Mouse (Mus musculus) common myeloid progenitor, adult 5-6 weeks (primary cell): Measurements from ENCODE around the gene Dhx38. TPM values are rescaled to one million over a fixed set of nuclear protein-coding genes. Genes with fewer than 3 reads are reported as not detected.
A peak's percentile ranks its signal among the peaks of the same experiment; 100 is the strongest.

Experiments used
- ATAC-seq: replicated peaks from 2 replicates; pipeline ENCODE4 v1.8.0; 2016; ENCODE audit warnings: low read depth, mild to moderate bottlenecking, moderate TSS enrichment, inconsistent platforms; ENCODE audit not compliant: poor library complexity, severe bottlenecking
- total RNA-seq: library from RNA; stranded (forward); fragments of 200-1000, 187-1606 nt; gene quantifications from 2 replicates; pipeline ENCODE4 v1.2.3, GENCODE M21; 2017

Dhx38 gene
- 43.7 and 52.7 TPM in 2 replicates for total RNA-seq

DNA sequence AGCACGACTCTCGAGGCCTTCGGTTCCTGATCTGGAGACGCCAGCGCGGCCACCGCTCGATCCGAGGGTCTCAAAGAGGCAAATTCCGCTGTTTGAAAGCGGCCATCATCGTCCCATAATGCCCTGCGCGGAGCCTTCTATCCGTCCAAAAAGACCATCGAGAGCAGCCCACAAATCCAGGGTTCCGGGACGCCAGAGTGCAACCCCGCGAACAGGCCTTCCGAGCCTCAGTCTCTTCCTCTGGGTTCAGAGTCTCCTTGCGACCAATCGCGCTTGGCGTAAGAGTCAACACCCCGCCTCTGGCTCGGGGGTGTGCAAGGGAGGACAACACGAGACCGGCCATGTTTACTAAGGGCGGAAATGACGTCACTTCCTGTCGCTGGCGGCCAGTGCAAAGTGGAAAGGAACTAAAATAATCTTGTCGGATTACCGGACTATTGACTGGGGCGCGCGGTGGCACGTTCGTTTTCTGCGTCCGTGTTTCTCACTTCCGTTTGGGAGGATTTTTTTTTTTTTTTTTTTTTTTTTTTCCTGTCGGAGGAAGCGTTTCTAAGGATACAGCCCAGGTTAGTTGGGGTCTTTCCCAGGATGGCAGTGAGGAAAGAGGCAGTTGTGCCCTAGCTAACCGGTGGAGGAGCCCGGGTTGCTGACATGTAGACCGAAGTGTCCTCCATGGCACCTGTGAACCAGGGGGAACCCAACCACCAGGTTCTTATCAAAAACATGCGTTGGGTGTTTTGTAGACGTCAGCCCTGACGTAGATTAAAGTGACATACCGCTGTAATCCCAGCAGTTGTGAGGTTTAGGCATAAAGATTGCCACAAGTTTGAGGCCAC is at the start of gene Dhx38, which contains the start of gene Txnl4b:
Dhx38 (minus strand) TSS at position 364 of the 836 bp plus-strand sequence.
Txnl4b (plus strand) TSS at position 395 of the 836 bp plus-strand sequence.
- ATAC-seq, result peak; percentile 94

DNA sequence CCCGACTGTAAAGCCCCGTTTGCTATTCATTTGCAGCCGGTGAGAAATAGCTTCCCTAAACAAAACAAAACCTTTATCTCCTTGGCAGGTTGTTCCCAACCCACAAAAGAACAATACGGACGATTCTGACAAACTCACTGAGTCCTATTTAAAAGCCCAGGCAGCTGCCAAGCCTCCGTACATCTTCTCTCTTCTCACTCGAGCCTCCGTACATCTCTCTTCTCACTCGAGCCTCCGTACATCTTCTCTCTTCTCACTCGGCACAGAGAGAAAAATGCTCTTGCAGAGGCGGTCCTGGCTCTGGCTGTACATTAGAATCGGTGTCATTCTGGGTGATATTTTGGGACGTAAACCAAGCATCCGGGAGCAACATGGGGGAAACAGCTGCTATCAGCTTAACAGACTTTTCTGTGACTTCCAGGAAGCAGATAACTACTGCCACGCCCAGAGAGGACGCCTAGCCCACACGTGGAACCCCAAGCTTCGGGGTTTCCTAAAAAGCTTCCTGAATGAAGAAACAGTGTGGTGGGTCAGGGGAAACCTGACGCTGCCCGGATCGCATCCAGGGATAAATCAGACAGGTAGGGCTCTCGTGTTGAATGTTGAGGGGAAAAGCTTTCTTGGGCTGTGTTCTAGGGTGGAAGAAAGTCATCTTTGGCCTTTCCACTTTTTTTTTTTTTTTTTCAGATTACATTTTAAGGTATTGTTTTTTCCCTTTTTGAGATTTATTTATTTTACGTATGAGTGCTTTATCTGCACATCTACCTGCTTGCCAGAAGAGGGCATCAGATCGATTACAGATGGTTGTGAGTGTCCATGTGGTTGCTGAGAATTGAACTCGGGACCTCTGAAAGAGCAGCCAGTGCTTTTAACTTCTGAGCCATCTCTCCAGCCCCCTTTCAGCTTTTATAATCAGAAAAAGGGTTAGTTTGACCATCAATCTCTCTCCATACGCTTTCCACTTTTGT is 48.9 kb upstream of the Dhx38 start, which contains the start of gene Pkd1l3:
Pkd1l3 (plus strand) TSS at position 275 of the 968 bp plus-strand sequence.
- ATAC-seq, result peak; percentile 94

DNA sequence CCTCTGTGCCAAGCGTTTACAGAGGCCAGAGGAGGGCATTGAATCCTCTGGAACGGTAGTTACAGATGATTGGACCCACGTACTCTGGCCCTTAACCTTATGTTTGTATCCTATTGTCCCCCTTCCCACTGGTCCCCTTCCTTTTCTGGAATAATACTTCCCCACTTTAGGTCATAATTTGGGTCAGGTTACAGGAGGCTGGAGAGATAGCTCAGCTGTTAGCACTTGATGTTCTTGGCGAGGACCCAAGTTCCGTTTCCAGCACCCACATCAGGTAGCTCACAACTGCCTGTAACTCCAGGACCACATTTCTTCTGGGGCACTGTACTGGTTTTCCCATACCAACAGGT is 43.5 kb upstream of the Dhx38 start:
- no peak for ATAC-seq

DNA sequence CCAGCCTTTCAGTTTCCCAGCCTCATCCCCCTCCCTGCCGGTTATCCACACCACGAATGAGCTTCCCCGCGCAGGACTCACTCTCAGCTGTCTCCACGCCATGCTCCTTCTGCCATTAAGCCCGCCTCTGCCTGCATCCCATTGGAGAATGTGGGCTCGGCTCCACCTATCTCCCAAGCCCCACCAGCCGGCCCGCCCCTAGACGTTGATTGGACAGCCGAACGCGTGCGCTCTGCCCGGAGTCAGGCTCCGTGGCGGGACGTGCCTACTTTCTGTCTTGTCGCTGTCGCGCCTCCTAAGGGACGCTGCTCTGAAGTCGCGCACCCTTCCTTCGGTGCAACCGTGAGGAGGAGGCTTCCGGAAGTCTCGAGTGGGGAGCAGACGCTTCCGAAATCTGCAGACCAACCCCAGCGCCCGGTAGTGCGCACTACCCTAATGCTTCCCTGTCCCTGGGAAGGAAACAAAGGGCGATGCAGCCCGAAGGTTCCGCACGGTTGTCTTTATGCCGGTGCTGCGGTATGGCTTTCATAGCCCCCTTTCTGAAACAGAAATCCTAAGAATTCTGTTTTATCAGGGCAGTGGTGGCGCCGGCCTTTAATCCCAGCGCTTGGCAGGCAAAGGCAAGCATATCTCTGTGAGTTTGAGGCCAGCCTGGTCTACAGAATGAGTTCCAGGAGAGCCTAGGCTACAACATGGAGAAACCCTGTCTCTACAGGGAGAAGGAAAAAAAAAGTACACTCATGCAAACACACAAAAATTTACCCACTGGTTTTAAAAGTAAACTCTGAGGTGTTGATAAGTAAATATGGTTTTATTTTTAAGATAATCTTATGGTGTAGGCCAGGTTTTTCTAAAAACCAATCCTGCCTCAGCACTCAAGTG is 42.9 kb upstream of the Dhx38 start, which contains the start of gene Dhodh:
Dhodh (minus strand) TSS at position 403 of the 882 bp plus-strand sequence.
- peak; percentile 96 for ATAC-seq

DNA sequence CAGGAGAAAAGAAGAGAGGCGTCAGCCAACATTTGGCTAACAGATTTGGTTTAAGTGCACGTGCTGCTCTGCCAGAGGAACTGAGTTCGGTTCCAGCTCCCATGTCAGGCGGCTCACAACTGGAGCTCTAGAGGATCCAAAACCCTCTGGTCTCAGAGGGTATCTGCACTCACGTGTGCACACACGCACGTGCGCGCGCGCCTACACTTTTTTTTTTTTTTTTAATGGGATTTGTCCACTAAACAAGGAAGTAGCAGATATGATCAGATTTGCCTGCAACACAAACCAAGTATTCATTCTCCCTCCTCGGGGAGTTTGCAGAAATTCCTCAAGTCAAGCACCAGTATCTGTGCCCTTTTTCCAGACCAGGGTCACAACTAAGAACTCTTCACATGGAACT is 42.0 kb upstream of the Dhx38 start:
- peak; percentile 9; the same call in 1 of the 2 replicates for ATAC-seq

DNA sequence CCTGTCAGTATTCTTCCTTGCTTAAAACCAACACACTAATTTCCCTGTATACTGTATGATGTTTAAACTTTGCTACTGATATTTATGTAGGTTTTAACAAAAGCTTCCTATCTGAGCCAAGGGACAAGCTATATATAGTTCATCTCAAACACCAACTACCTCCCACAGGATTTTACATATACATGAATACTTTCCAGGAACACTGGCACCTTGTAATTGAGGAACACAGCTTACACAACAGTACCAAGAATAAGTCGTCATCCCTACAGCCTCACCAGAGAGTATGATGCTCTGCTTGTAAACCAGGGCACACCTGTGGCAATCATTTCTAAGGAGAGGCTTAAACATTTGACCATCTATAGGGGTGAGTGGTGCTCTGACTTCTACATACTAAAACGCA is 41.1 kb upstream of the Dhx38 start:
- ATAC-seq, result no peak

DNA sequence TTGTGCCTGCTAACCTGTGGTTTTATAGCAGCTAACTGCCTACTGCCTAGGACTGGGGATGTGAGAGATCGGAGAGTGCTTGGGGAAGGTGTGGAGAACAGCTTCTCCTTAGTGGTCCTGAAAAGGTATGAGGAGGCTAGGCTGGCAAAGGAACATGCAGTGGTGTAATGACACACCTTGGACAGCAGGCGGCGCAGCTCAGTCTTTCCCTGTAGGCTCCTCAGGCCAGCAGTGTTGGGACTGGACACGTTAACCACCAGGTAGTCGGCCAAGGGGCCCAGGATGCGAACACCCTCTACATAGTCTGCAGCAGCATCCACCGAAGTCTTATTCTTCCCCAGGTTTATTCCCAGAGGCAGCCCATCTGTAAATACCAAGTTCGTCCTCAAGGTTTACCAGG is 30.2 kb upstream of the Dhx38 start:
- peak; percentile 84 for ATAC-seq

DNA sequence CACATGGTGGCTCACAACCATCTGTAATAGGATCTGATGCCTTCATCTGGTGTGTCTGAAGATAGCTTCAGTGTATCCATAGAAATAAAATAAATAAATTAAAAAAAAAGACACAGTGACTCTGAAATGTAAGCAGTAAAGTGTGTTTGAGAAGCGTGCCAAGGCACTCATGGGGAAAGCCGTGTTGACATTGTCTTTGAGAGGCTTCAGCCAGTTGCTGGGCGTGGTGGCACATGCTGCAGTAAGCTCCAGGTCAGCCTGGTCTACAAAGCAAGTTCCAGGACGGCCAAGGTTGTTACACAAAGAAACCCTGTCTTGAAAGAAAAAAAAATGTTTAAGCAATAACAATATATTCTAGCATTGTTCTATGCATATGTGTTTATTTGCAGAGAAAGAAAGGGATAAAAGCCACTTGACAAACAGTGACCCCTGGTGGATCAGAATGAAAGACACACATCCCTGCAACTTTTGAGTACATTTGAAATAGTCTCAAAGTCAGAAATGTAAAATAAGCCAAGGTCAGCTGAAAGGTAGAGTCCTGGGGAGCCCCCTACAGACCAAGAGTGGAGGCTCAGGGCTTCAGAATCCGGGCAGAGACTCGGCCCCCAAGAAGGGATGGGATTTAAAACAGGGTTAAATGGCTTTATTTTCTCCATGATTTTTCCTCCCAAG is 27.6 kb upstream of the Dhx38 start:
- ATAC-seq, result peak; percentile 87

DNA sequence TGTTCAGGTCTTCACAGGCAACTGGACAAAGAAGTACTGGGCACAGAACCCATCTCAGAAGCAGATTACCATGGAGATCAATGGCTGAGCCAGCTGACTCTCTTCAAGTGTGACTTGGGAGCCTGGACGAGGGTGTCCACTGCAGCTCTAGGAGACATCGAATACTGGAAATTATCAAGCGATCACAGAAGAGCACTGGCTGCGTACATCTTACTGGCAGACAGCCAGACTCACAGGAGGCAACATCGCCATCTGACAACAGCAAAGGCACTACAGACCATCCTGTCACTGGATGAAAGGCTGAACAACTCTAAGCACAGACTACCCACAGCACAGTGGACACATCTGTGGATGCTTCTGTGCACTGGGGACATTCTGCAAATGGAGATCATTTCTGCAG is 26.5 kb upstream of the Dhx38 start:
- ATAC-seq, result no peak

DNA sequence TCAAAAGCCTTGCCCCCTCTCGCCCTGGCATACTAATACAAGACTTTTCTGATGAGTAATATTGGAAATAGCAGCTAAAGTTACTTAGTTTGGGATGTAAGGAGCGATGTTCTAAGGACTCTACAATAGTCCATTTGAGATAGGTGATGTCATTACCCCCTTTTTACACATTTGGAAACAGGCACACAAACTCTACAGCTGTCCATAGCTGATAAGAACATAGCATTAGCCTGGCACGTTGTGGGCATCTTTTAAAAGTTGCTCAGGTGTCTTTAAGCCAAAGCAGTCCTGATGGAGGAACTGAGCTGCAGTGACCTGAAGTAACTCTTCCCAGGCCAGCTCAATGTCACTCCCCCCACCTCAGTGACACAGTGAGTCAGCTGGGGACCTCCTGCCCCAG is 25.7 kb upstream of the Dhx38 start:
- ATAC-seq, result no peak

DNA sequence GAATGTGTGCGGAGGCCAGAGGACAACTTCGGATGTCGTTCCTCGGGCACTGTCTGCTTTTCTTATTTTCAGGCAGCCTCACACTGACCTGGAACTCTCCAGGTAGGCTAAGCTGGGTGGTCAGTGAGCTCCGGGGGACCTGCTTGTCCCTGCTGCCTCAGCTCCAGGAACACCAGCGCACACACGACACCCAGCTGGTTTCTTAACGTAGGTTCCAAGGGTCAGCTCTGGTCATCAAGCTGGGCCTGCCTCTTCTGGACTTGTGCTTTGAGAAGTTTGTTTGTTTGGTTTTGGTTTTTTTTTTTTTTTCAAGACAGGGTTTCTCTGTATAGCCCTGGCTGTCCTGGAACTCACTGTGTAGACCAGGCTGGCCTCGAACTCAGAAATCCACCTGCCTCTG is 25.2 kb upstream of the Dhx38 start:
- ATAC-seq, result no peak

DNA sequence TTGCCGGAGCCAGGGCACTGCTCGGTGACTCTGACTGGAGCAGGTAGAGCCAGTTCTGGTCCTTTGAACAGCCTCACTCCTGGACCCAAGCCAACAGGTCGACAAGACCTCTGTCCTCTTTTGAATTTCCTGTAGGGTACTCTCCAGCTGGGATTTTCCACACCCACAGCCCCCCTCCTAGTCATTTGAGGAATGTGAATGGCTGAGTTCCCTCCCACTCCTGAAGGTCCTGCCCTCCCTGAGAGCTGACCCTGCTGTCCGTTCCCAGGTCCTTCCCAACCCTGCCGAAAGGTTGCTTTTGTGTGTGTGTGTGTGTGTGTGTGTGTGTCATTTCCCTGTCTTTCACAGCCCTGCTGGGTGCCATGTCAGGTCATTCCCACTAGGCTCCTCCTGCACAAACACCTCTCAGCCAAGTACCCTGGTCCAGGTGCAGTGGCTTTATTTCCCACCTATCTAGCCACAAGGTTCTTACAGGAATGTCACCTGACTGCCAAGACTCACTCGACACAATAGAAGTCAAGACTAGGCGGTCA is 21.4 kb upstream of the Dhx38 start:
- no peak for ATAC-seq

DNA sequence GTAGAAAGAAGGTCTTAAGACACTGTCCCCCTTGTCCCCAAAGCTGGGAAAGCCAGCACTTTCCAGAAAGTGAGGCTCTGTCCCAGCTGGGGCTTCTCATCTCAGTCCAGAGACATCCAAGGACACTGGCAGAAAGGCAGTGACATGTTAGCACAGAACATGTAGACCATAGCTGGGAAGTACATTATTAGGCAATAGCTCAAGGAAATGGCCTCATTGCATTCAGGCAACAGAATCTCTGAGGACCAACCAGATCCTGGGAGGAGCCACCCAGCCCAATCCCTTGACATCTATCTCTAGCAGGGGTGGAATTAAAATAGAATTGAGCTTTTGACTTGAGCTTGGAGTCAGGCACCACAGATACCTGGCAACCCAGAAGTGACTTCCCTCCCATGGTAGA is 20.0 kb upstream of the Dhx38 start:
- ATAC-seq, result peak; percentile 62

DNA sequence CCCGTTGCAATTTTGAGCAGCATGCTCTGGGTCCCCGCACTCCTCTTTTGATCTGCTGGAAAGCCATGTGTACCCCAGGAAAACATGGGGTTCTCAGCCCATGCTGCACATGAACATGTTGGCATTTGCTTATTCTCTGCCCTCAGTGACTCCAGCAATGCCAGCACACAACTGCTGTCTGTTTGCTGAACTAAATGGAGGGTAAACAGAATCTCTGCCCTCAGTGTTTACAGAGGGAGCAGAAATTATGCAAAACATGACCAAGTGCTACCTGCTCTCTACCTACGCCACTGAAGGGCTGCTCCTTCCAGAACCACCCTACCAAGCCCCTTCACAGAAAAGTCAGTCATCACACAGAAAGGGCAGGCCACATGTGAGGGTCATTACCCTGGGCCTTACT is 19.2 kb upstream of the Dhx38 start:
- ATAC-seq, result no peak

DNA sequence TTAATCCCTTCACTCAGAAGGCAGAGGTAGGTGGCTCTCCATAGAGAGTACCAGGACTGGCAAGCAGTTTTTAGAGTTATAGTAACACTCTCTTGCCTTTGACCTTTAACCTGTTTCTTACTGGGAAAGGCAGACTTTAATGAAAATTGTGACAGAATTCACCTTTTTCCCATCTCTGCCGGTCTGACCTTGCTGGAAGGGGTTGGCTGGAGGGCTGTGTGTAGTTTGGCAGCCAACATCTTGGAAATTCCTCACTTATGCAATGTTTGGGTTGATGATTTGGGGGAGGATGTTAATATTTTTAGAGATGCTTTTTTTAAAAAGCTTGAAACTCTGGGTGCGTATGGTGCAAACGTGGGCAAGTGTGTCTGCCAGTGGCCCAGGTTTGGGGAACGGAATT is 18.6 kb upstream of the Dhx38 start:
- ATAC-seq, result no peak

DNA sequence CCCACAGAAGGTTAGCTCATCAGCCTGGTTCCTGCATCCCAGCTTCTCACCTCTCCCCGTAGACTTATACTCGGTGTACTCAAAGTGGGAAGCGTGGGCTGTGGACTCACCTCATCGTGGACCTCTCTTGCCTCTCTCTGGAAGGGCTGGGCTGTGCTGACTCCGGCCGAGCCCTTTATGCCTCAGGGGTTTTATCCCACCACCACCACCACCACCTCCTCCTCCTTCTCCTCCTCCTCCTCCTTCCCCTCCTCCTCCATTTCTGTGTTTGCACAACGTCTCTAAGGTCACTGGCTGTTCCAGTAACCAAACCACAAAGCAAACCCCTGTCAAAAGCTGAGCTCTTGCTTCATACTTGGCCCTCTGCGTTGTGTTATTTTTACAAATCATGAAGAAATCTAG is 13.2 kb upstream of the Dhx38 start, which contains the start of gene Hp:
Hp (minus strand) TSS at position 273 of the 402 bp plus-strand sequence.
- ATAC-seq, result peak; percentile 91

DNA sequence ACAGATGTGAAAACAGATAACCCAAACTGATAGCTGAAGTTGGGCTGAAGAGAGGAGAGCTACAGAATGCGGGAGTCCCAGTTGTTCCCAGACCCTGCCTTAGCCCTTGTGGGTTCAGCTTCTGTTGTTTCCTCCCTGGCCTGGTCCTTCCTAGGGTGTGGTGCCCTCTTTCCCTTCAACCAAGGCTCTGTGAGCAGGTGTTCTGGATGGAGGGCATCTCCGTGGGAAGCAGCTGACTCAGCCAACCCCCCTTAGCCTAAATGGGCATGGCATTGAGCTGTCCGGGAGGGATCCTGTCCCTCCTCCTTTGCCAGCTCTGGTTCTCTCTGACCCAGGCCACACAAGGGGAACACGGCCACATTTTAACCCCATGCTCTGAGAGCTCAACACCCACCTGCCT is 10.7 kb upstream of the Dhx38 start:
- no peak for ATAC-seq

DNA sequence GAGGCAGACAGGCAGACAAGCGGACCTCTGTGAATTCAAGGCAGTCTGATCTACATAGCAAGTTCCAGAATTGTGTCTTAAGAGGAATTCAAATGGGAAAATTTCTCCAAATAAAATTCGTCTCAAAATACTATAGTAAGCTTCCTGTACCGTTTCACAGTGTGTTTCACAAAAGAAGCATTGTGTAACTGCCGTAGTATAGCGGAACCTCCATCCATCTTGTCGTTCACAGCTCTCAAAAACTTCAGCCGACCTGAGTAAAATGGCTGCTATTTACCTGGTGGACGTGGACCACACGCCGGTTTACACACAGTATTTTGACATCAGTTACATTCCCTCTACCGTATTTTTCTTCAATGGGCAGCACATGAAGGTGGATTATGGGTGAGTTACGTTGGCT is 5.5 kb upstream of the Dhx38 start:
- no peak for ATAC-seq

DNA sequence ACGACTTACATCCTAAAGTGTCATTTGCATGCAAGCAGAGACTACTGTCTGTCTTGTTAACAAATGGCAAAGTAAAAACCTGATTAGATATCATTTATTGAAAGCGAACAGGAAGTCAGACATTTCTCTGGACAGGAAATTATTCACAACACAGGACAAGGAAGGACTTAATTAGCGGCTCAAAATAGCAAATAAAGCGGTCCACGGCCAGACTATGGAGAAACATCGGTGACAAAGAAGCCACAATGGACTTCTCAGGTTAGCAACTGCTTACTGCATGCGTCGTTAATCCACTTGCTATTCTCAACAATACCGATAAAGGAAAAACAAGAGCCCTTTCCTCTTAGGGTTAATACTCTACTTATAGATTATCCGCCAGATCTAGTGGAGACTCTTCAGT is 895 bp downstream of the Dhx38 start:
- no peak for ATAC-seq
